Mouse (Mus musculus): Measurements from ENCODE around the gene Armc9. TPM values are rescaled to one million over a fixed set of nuclear protein-coding genes. Genes with fewer than 3 reads are reported as not detected.

Armc9 gene
- polyA plus RNA-seq, 1 experiment from 2014 or later: 22.1 TPM

- Histone ChIP-seq H3K27me3 (replicated peaks; ENCODE audit: control insufficient read depth, insufficient read depth, low read length) (peaks cover 26% of the 10 kb centered on the region), H3K4me2 (ENCODE audit: low read length) (peak overlapping the region; percentile 98), H3K27ac (ENCODE audit: low read depth, low read length) (no peak overlapping the region), H3K4me1 (ENCODE audit: control insufficient read depth, insufficient read depth, low read length) (no peaks in the 10 kb centered on the region), H3K9me3 (replicated peaks; ENCODE audit: control insufficient read depth, low read length) (no peaks in the 10 kb centered on the region), H3K36me3 (ENCODE audit: control insufficient read depth, insufficient read depth, low read length) (no peaks in the 10 kb centered on the region), H3K9ac (ENCODE audit: low read length) (peak overlapping the region; percentile 71), H3K4me3 (ENCODE audit: low read depth, low read length) (peak overlapping the region; percentile 57)
- ATAC-seq: peak; percentile 82
- DNase-seq (ENCODE audit: low spot score): peak; percentile 50
- WGBS: 0% methylated on average over 56 of the region's 65 CpGs
These were observed 148.7 kb downstream of the Armc9 start for GRCm38 (mm10) chr1:86303063-86303872.

DNA sequence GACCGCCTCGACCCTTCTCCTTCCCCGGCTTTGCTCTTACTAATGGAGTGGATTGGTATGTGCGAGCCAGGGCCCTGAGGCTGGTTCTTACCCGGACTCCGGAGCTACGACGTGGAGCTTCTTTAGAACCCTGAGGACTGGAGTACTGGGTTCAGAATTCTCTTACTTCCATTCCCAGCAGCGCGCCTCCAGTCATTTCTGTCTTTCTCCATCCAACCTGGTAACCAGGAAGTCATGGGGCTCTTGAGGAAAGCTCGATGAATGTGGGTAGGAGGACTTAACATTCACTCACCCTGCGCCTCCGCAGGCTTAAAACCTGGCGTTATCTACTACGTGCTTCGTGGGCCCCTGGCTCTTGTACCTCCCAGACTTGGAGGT is 149.3 kb downstream of the Armc9 start:
- peak overlapping the region; percentile 98 for H3K4me2 ChIP-seq (ENCODE audit: low read length)
- H3K9me3 ChIP-seq (replicated peaks; ENCODE audit: control insufficient read depth, low read length): no peaks in the 10 kb centered on the region
- no peak for ATAC-seq
- peak overlapping the region; percentile 71 for H3K9ac ChIP-seq (ENCODE audit: low read length)
- peak overlapping the region; percentile 57 for H3K4me3 ChIP-seq (ENCODE audit: low read depth, low read length)
- no peaks in the 10 kb centered on the region for H3K4me1 ChIP-seq (ENCODE audit: control insufficient read depth, insufficient read depth, low read length)
- DNase-seq (ENCODE audit: low spot score): no peak
- H3K27me3 ChIP-seq (replicated peaks; ENCODE audit: control insufficient read depth, insufficient read depth, low read length): peaks cover 26% of the 10 kb centered on the region
- no peak overlapping the region for H3K27ac ChIP-seq (ENCODE audit: low read depth, low read length)
- 2% methylated on average over 14 of the region's 16 CpGs for WGBS
- H3K36me3 ChIP-seq (ENCODE audit: control insufficient read depth, insufficient read depth, low read length): no peaks in the 10 kb centered on the region

DNA sequence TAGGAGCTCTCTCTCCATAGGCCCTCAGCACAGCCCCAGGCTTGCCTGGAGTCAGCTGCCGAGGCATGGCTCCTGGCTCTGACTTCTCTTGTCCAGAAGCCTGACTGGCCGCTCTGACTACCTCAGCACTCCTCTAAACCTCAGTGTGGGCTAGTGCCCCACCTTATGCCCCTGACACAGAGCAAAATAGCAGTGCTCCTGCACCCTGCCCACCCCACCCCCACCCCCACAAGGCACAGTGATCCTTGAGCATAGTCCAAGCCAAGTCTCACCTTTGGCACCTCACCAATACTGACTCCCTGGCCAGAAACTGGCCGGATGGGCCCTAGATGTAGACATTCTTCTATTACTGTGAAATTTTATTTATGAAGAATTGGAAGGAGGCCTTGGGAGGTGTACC is 152.1 kb downstream of the Armc9 start:
- ATAC-seq: no peak
- H3K27ac ChIP-seq (ENCODE audit: low read depth, low read length): no peak overlapping the region
- H3K4me3 ChIP-seq (ENCODE audit: low read depth, low read length): no peak overlapping the region
- WGBS: 84% methylated on average over 3 of the region's 3 CpGs
- no peak overlapping the region for H3K9ac ChIP-seq (ENCODE audit: low read length)
- H3K4me1 ChIP-seq (ENCODE audit: control insufficient read depth, insufficient read depth, low read length): peaks cover 4% of the 10 kb centered on the region; the same call in 1 of the 2 replicates
- no peaks in the 10 kb centered on the region for H3K9me3 ChIP-seq (replicated peaks; ENCODE audit: control insufficient read depth, low read length)
- H3K4me2 ChIP-seq (ENCODE audit: low read length): no peak overlapping the region
- DNase-seq (ENCODE audit: low spot score): no peak
- H3K27me3 ChIP-seq (replicated peaks; ENCODE audit: control insufficient read depth, insufficient read depth, low read length): peaks cover 26% of the 10 kb centered on the region
- no peaks in the 10 kb centered on the region for H3K36me3 ChIP-seq (ENCODE audit: control insufficient read depth, insufficient read depth, low read length)

DNA sequence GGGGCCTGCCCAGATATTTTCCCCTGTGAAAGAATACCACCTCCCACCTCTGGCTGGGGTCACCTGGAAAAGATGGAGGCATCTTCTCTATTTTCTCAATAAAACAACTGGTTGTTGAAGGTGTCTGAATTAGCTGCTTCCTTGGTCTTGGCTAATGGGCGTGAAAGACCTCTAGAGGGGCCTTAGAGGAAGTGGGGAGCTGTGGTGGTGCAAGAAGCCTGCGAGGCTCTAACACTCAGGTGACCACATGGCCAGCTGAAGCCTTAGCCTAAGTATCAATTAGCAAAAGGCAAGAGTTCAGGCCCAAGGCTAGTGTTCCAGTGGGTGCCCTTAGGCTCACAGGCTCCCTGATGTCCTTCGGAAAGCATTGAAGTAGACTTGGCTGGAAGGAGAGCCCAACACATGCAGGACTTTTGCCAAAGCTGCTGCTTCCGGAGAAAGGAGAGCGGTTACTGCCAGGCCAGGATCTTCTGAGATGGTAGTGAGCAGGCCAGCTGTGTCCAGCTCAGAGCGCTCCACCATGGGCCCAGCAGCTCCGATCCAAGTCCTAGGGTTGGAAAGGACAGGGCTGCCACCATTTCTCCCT is 152.7 kb downstream of the Armc9 start:
- no peak for ATAC-seq
- Histone ChIP-seq H3K27me3 (replicated peaks; ENCODE audit: control insufficient read depth, insufficient read depth, low read length) (peaks cover 23% of the 10 kb centered on the region), H3K27ac (ENCODE audit: low read depth, low read length) (no peak overlapping the region), H3K4me1 (ENCODE audit: control insufficient read depth, insufficient read depth, low read length) (peaks cover 4% of the 10 kb centered on the region; the same call in 1 of the 2 replicates), H3K4me2 (ENCODE audit: low read length) (no peak overlapping the region), H3K36me3 (ENCODE audit: control insufficient read depth, insufficient read depth, low read length) (no peaks in the 10 kb centered on the region), H3K4me3 (ENCODE audit: low read depth, low read length) (no peak overlapping the region), H3K9me3 (replicated peaks; ENCODE audit: control insufficient read depth, low read length) (no peaks in the 10 kb centered on the region), H3K9ac (ENCODE audit: low read length) (no peak overlapping the region)
- WGBS: 94% methylated on average over 7 of the region's 7 CpGs
- DNase-seq (ENCODE audit: low spot score): no peak

GRCm38 (mm10) chr1:86307871-86308641 is 153.5 kb downstream of the Armc9 start:
- H3K9me3 ChIP-seq (replicated peaks; ENCODE audit: control insufficient read depth, low read length): no peaks in the 10 kb centered on the region
- ATAC-seq: no peak
- no peak overlapping the region for H3K27ac ChIP-seq (ENCODE audit: low read depth, low read length)
- peaks cover 4% of the 10 kb centered on the region; the same call in 1 of the 2 replicates for H3K4me1 ChIP-seq (ENCODE audit: control insufficient read depth, insufficient read depth, low read length)
- H3K9ac ChIP-seq (ENCODE audit: low read length): no peak overlapping the region
- DNase-seq (ENCODE audit: low spot score): no peak
- H3K27me3 ChIP-seq (replicated peaks; ENCODE audit: control insufficient read depth, insufficient read depth, low read length): peaks cover 21% of the 10 kb centered on the region
- H3K4me2 ChIP-seq (ENCODE audit: low read length): no peak overlapping the region
- H3K4me3 ChIP-seq (ENCODE audit: low read depth, low read length): no peak overlapping the region
- 34% methylated on average over 4 of the region's 4 CpGs for WGBS
- no peaks in the 10 kb centered on the region for H3K36me3 ChIP-seq (ENCODE audit: control insufficient read depth, insufficient read depth, low read length)

DNA sequence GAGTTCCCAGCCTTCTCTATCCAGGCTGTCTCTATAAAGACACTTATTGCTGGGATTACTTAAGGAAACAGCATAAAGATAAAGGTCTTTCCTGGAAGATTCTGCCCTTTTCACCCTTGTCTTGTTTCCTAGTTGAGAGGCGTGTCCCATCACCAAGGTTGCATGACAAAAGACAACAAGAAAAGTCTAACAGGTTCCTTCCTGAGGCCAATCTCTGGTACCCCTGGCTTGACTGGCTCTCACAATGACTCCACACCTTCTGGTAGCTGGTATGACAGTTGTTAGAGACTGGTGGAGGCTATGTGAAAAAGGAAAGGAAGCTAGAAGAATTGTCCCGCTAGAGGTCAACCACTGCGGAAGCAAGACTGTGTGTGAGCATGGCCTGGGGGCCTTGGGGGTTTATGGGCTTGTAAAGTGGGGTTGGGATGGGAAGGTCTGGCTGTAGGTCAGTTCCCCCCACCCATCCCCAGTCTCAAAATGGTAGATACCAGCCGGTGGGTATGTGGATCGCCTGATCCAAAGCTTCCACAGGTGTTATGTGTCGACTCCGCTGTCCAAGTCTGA is 154.8 kb downstream of the Armc9 start:
- H3K9ac ChIP-seq (ENCODE audit: low read length): no peak overlapping the region
- DNase-seq (ENCODE audit: low spot score) (no peak), ATAC-seq (no peak)
- peaks cover 4% of the 10 kb centered on the region; the same call in 1 of the 2 replicates for H3K4me1 ChIP-seq (ENCODE audit: control insufficient read depth, insufficient read depth, low read length)
- 97% methylated on average over 7 of the region's 7 CpGs for WGBS
- no peak overlapping the region for H3K4me3 ChIP-seq (ENCODE audit: low read depth, low read length)
- no peak overlapping the region for H3K27ac ChIP-seq (ENCODE audit: low read depth, low read length)
- H3K4me2 ChIP-seq (ENCODE audit: low read length): no peak overlapping the region
- H3K9me3 ChIP-seq (replicated peaks; ENCODE audit: control insufficient read depth, low read length): no peaks in the 10 kb centered on the region
- H3K36me3 ChIP-seq (ENCODE audit: control insufficient read depth, insufficient read depth, low read length): no peaks in the 10 kb centered on the region
- H3K27me3 ChIP-seq (replicated peaks; ENCODE audit: control insufficient read depth, insufficient read depth, low read length): peaks cover 8% of the 10 kb centered on the region

GRCm38 (mm10) chr1:86310536-86311310 is 156.1 kb downstream of the Armc9 start:
- no peaks in the 10 kb centered on the region for H3K9me3 ChIP-seq (replicated peaks; ENCODE audit: control insufficient read depth, low read length)
- no peak overlapping the region for H3K4me2 ChIP-seq (ENCODE audit: low read length)
- H3K27me3 ChIP-seq (replicated peaks; ENCODE audit: control insufficient read depth, insufficient read depth, low read length): no peaks in the 10 kb centered on the region
- H3K36me3 ChIP-seq (ENCODE audit: control insufficient read depth, insufficient read depth, low read length): no peaks in the 10 kb centered on the region
- H3K9ac ChIP-seq (ENCODE audit: low read length): no peak overlapping the region
- DNase-seq (ENCODE audit: low spot score) (no peak), ATAC-seq (0 out of 2 replicates have a peak, but pooled peaks have one; percentile 15)
- H3K4me1 ChIP-seq (ENCODE audit: control insufficient read depth, insufficient read depth, low read length): peaks cover 4% of the 10 kb centered on the region; the same call in 1 of the 2 replicates
- H3K4me3 ChIP-seq (ENCODE audit: low read depth, low read length): no peak overlapping the region
- H3K27ac ChIP-seq (ENCODE audit: low read depth, low read length): no peak overlapping the region
- 17% methylated on average over 15 of the region's 15 CpGs for WGBS

DNA sequence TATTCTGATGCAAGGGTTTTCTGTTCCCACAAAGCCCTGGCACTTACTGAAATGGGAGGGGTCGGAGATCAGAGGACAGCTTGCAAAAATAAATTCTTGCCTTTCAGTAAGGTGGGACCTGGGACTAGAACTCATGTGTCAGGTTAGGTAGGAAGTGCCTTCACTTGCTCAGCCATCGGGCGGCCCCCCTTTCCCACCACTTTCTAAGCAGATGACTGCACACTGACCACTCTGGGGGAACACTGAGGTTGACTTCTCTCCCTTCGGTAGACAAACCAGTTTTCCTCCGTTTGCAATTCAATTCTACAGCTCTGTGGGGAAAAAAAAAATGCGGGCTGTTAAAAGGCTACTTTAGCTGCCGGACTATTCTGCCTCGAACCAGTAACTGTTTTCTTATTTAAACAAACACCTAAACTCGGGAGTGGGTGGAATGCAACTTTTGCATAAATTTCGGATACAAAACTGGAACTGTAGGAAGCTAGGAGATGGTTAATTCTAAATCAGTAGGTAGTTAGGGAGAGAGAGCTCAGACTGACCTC is 157.0 kb downstream of the Armc9 start:
- no peak for DNase-seq (ENCODE audit: low spot score)

More for the DNA sequence above, 157.0 kb downstream of the Armc9 start:
- no peak overlapping the region for H3K27ac ChIP-seq (ENCODE audit: low read depth, low read length)
- H3K9ac ChIP-seq (ENCODE audit: low read length): no peak overlapping the region
- WGBS: 32% methylated on average over 10 of the region's 10 CpGs
- no peak overlapping the region for H3K4me3 ChIP-seq (ENCODE audit: low read depth, low read length)
- no peak overlapping the region for H3K4me2 ChIP-seq (ENCODE audit: low read length)
- H3K36me3 ChIP-seq (ENCODE audit: control insufficient read depth, insufficient read depth, low read length): no peaks in the 10 kb centered on the region
- no peak for ATAC-seq
- H3K27me3 ChIP-seq (replicated peaks; ENCODE audit: control insufficient read depth, insufficient read depth, low read length): no peaks in the 10 kb centered on the region
- no peaks in the 10 kb centered on the region for H3K9me3 ChIP-seq (replicated peaks; ENCODE audit: control insufficient read depth, low read length)
- peaks cover 4% of the 10 kb centered on the region; the same call in 1 of the 2 replicates for H3K4me1 ChIP-seq (ENCODE audit: control insufficient read depth, insufficient read depth, low read length)

All from forebrain, embryonic 14.5 days (tissue).